Mouse (Mus musculus) hindbrain, embryonic 14.5 days (tissue): ENCODE results near the gene Col1a1. TPM values are rescaled to one million over a fixed set of nuclear protein-coding genes. Genes with fewer than 3 reads are reported as not detected.
A peak's percentile ranks its signal among the peaks of the same experiment; 100 is the strongest.
"Not testable (repeated sequence)": the region's sequence is repeated elsewhere in the genome, so short reads cannot be mapped to it uniquely, and the experiment has no call there.

Source experiments
- ATAC-seq: fragments of 200-750 bp; cut with Nextera tagmentation; 2 replicates; pipeline ENCODE4 v1.8.0; 2017; ENCODE audit warnings: moderate number of reproducible peaks, mild to moderate bottlenecking, moderate TSS enrichment, moderate library complexity; ENCODE audit not compliant: low FRiP score
- DNase-seq: peaks from one replicate; pipeline ENCODE4 v3.0.0-alpha.2; 2015; ENCODE audit warnings: low spot score
- H3K27ac ChIP-seq: fragments of 300-500 bp; sonication (generic); 2 replicates; pipeline ENCODE4 v1.5.1; 2014; ENCODE audit warnings: mild to moderate bottlenecking, moderate library complexity
- H3K27me3 ChIP-seq: fragments of 300-500 bp; sonication (generic); 2 replicates; pipeline ENCODE4 v1.6.1; 2014; ENCODE audit warnings: mild to moderate bottlenecking, low read length, mixed read lengths; ENCODE audit not compliant: control insufficient read depth, insufficient read depth
- H3K36me3 ChIP-seq: fragments of 300-500 bp; sonication (generic); replicated peaks from 2 replicates; pipeline ENCODE4 v1.6.1; 2014; ENCODE audit not compliant: control insufficient read depth, insufficient read depth
- H3K4me1 ChIP-seq: fragments of 300-500 bp; sonication (generic); replicated peaks from 2 replicates; pipeline ENCODE4 v1.6.1; 2014; ENCODE audit warnings: antibody characterized with exemption, low read length, mixed read lengths; ENCODE audit not compliant: control insufficient read depth, insufficient read depth
- H3K4me2 ChIP-seq: fragments of 300-500 bp; sonication (generic); replicated peaks from 2 replicates; pipeline ENCODE4 v1.6.1; 2014; ENCODE audit warnings: mild to moderate bottlenecking, moderate library complexity
- H3K4me3 ChIP-seq: fragments of 300-500 bp; sonication (generic); replicated peaks from 2 replicates; pipeline ENCODE4 v1.5.1; 2014; ENCODE audit warnings: mild to moderate bottlenecking, low read length
- H3K9ac ChIP-seq: fragments of 300-500 bp; sonication (generic); 2 replicates; pipeline ENCODE4 v1.6.1; 2014
- H3K9me3 ChIP-seq: fragments of 300-500 bp; sonication (generic); 2 replicates; pipeline ENCODE4 v1.6.1; 2016; ENCODE audit warnings: low read length; ENCODE audit not compliant: control insufficient read depth
- WGBS: fragments of 180-500 bp; shearing (Covaris S2); extraction: QIAGEN DNeasy Blood & Tissue Kit; methylation state at CpG from one replicate; pipeline ENCODE4 v1.1.7; 2014; 5-methylcytosine and 5-hydroxymethylcytosine counted together
- polyA plus RNA-seq: library from polyadenylated mRNA; unstranded; fragments of >200 nt; fragmentation: Nextera tagmentation; extraction: Ambion mirVana; gene quantifications from 2 replicates; pipeline ENCODE4 v1.2.1, GENCODE M21; 2014

Col1a1 gene
- polyA plus RNA-seq, 1 experiment from 2014 or later, result 157 TPM

DNA sequence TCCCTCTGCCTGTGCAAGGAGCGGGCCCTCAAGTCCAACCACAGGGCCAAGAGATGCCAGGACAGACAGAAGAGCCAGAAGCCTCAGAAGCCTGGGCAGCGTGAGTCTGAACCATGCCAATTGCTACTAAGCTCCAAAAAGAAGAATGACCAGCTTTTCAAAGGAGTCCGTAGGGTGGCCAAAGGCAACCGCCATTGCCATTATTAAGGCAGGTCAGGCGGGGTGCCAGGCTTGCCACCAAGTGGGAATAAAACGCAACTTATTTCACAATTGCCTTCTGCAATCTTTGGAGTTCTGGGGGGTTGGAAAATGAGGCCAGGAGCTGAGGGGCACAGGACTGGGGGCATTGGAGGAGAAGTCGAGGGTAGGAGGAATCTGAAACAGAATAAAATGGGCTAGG, 32.2 kb downstream of the Col1a1 start:
- H3K4me2 ChIP-seq, result no peak overlapping the region
- no peak overlapping the region for H3K4me3 ChIP-seq
- H3K36me3 ChIP-seq, result no peaks in the 10 kb centered on the region
- no peaks in the 10 kb centered on the region for H3K4me1 ChIP-seq
- H3K27me3 ChIP-seq, result no peaks in the 10 kb centered on the region
- no peak overlapping the region for H3K27ac ChIP-seq
- no peak for DNase-seq
- no peaks in the 10 kb centered on the region for H3K9me3 ChIP-seq
- 80% methylated on average over 7 of the region's 7 CpGs for WGBS
- ATAC-seq, result no peak
- no peak overlapping the region for H3K9ac ChIP-seq

DNA sequence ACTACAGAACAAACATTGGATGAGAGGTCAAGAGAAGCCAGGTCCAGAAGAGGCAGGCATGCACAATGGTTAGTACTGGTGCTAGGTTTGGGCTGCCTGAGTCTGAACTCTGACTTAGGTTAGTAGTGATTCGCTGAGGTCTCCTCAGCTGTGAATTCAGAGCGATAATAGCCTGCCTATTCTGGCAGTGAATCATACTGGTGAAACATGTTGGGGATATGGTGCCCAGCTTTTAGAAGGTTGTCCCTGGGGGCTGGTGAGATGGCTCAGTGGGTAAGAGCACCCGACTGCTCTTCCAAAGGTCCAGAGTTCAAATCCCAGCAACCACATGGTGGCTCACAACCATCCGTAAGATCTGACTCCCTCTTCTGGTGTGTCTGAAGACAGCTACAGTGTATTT, 33.7 kb downstream of the Col1a1 start:
- not testable (repeated sequence) for H3K36me3 ChIP-seq, ATAC-seq

DNA sequence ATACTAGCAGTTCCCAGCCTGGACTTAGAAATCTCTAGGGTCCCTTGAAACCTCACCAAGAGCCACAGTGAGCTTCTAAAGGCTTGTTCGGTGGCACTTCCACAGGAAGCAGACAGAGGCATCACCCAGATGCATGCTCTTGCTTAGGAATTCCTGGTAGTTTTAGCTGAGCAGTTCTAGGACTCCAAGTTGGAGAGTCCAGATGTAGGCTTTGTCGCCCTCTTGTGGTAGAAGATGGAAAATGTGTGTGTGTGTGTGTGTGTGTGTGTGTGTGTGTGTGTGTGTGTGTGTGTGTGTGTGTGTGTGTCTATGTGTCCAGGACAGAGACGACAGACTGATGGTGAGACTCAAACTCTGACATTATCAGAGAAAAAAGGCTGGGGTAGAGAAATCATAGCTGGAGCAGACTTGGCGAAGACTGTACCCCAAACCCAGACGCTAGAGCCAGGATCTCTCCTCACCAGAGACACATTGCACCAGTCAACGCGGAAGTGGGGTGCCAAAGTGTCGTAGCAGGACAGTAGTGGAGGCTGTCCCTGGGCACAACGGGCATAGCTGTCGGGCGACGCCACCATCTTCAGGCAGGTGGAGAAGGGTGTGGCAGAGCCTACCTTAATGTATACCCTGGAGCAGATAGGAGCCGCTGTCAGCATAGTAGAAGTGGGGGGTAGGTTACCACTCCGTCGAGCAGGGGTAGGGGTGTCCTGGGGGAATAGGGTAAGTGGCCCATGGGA, 34.4 kb downstream of the Col1a1 start:
- no peaks in the 10 kb centered on the region for H3K4me1 ChIP-seq
- H3K36me3 ChIP-seq, result no peaks in the 10 kb centered on the region
- no peak overlapping the region for H3K4me2 ChIP-seq
- no peak overlapping the region for H3K27ac ChIP-seq
- peak; percentile 79 for DNase-seq
- WGBS, result 65% methylated on average over 15 of the region's 15 CpGs
- H3K27me3 ChIP-seq, result no peaks in the 10 kb centered on the region
- H3K9me3 ChIP-seq, result no peaks in the 10 kb centered on the region
- no peak overlapping the region for H3K9ac ChIP-seq
- peak; percentile 60; the same call in 1 of the 2 replicates for ATAC-seq
- H3K4me3 ChIP-seq, result no peak overlapping the region

More for the DNA sequence above, 33.7 kb downstream of the Col1a1 start:
- H3K4me1 ChIP-seq, H3K4me3 ChIP-seq, H3K9me3 ChIP-seq, DNase-seq, H3K27me3 ChIP-seq, H3K27ac ChIP-seq, H3K9ac ChIP-seq, H3K4me2 ChIP-seq: not testable (repeated sequence)
- 89% methylated on average over 4 of the region's 4 CpGs for WGBS

DNA sequence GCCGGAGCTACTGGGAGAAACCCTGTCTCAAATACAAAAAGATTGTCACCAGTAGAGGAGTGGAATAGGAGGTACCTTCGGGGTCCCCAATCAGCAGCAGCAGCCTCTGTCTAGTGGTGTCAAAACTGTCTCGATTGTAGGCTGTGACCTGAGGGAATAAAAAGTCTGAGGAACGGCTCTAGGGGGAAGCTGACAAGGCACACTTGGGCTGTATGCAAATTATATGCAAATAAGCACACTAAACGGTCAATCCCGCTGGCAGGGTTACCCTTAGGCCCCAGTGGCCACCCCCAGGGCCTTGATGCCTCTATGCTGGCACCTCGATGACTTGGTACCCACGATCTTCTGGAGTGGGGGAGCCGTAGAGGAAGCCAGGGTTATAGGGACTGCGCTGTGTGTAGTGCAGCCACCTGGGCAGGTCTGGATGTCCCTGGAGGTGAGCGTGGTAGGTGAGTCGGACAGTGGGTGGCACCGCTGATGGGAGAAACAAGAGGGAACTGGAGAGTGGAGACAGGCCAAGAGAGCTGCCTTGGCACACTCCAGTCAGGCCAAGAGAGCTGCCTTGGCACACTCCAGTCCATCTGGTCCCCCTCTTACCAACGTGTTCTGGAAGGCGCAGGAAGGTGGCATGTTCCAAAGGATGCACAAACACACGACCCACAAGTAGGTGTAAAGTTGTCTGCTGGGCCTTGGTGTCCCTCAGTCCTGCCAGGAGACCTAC, 36.0 kb downstream of the Col1a1 start:
- no peaks in the 10 kb centered on the region for H3K36me3 ChIP-seq

DNA sequence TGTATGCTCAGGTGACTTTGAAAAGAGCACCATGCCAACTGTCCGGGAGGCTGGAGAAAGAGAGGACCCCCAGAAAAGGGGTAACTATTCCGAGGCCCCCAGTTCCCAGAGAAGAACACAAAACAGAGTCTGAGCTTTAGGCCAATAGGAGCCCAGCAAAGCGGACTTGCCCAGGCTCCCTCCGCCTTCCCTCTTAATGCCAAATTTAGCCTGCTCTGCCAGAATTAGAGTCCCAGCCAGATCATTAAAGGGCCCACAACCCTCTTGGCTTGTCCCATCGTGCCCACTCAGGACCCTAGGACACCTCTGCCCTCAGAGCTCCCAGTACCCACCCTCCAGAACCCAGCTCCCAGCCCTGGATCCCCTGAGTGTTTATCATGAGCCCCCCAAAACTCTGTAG, 36.9 kb downstream of the Col1a1 start:
- H3K4me1 ChIP-seq, result 0 out of 2 replicates have a peak, but pooled peaks cover under 1% of the 10 kb centered on the region
- ATAC-seq (no peak), DNase-seq (no peak)
- H3K9me3 ChIP-seq, result no peaks in the 10 kb centered on the region
- 71% methylated on average over 5 of the region's 5 CpGs for WGBS
- H3K4me2 ChIP-seq, result no peak overlapping the region
- no peaks in the 10 kb centered on the region for H3K27me3 ChIP-seq
- no peak overlapping the region for H3K9ac ChIP-seq
- H3K36me3 ChIP-seq, result no peaks in the 10 kb centered on the region
- no peak overlapping the region for H3K4me3 ChIP-seq
- H3K27ac ChIP-seq, result no peak overlapping the region

More for the DNA sequence above, 36.0 kb downstream of the Col1a1 start:
- no peaks in the 10 kb centered on the region for H3K27me3 ChIP-seq
- H3K9ac ChIP-seq, result no peak overlapping the region
- H3K4me2 ChIP-seq, result no peak overlapping the region
- no peak overlapping the region for H3K27ac ChIP-seq
- no peak overlapping the region for H3K4me3 ChIP-seq
- no peaks in the 10 kb centered on the region for H3K9me3 ChIP-seq
- H3K4me1 ChIP-seq, result no peaks in the 10 kb centered on the region
- WGBS, result 56% methylated on average over 16 of the region's 16 CpGs
- DNase-seq (no peak), ATAC-seq (no peak)

- H3K9ac ChIP-seq, result no peak overlapping the region
- 29% methylated on average over 4 of the region's 4 CpGs for WGBS
- H3K36me3 ChIP-seq, result no peaks in the 10 kb centered on the region
- no peak overlapping the region for H3K4me2 ChIP-seq
- no peak overlapping the region for H3K27ac ChIP-seq
- no peaks in the 10 kb centered on the region for H3K9me3 ChIP-seq
- H3K4me1 ChIP-seq, result 0 out of 2 replicates have a peak, but pooled peaks cover 5% of the 10 kb centered on the region
- ATAC-seq, result no peak
- no peak for DNase-seq
- H3K4me3 ChIP-seq, result no peak overlapping the region
- no peaks in the 10 kb centered on the region for H3K27me3 ChIP-seq
These were observed 37.3 kb downstream of the Col1a1 start for GRCm38 (mm10) chr11:94973313-94973712.

GRCm38 (mm10) chr11:94974951-94975350, 38.9 kb downstream of the Col1a1 start:
- 74% methylated on average over 2 of the region's 2 CpGs for WGBS
- Histone ChIP-seq H3K9me3 (no peaks in the 10 kb centered on the region), H3K4me3 (no peak overlapping the region), H3K36me3 (no peaks in the 10 kb centered on the region), H3K27me3 (no peaks in the 10 kb centered on the region), H3K4me1 (peaks cover 11% of the 10 kb centered on the region; the same call in 1 of the 2 replicates), H3K4me2 (no peak overlapping the region), H3K27ac (no peak overlapping the region), H3K9ac (no peak overlapping the region)
- no peak for ATAC-seq
- DNase-seq, result no peak

- Histone ChIP-seq H3K9me3 (no peaks in the 10 kb centered on the region), H3K4me2 (no peak within 1 kb of the TSS), H3K27me3 (no peaks in the 10 kb centered on the region), H3K4me1 (peaks cover 11% of the 10 kb centered on the region; the same call in 1 of the 2 replicates), H3K9ac (no peak within 1 kb of the TSS), H3K36me3 (no peaks in the 10 kb centered on the region), H3K4me3 (no peak within 1 kb of the TSS), H3K27ac (no peak within 1 kb of the TSS)
- 76% methylated on average over 5 of the region's 5 CpGs for WGBS
- DNase-seq, result no peak
- ATAC-seq, result no peak
These were observed 40.2 kb downstream of the Col1a1 start, which contains the start of gene Sgca for GRCm38 (mm10) chr11:94976199-94976598. TSS of gene Sgca (minus strand) at chr11:94976327.

- H3K4me2 ChIP-seq, result peak overlapping the region; percentile 48
- DNase-seq (no peak), ATAC-seq (peak; percentile 54)
- 36% methylated on average over 9 of the region's 9 CpGs for WGBS
- H3K9me3 ChIP-seq, result no peaks in the 10 kb centered on the region
- H3K36me3 ChIP-seq, result no peaks in the 10 kb centered on the region
- H3K4me1 ChIP-seq, result peaks cover 11% of the 10 kb centered on the region; the same call in 1 of the 2 replicates
- no peak overlapping the region for H3K4me3 ChIP-seq
- H3K27me3 ChIP-seq, result no peaks in the 10 kb centered on the region
- H3K9ac ChIP-seq, result peak overlapping the region; percentile 62
- peak overlapping the region; percentile 96 for H3K27ac ChIP-seq
These were observed 42.3 kb downstream of the Col1a1 start for GRCm38 (mm10) chr11:94978178-94978915.
